In genomic region chr2:32689420-32689819, GRCm38 (mm10) we compare ENCODE assay signal across 8 mouse cellular contexts. TPM values are rescaled to one million over a fixed set of nuclear protein-coding genes. Genes with fewer than 3 reads are reported as not detected.
DNase-seq lines count a peak whose midpoint lies in the region; ATAC-seq lines count a peak whose summit lies in the region.
"Had no signal": no experiment of that assay in that cellular context is flagged by ENCODE, and none has a peak within 500 bp of the region (broad histone marks: within the 10 kb centered on the region; RNA-seq: fewer than 3 reads in every experiment).

No protein-coding gene starts in this region.

- 25% methylated on average over 5 of the region's 5 CpGs for WGBS in embryonic facial prominence, embryonic 11.5 days
- 24% methylated on average over 5 of the region's 5 CpGs for WGBS in midbrain, embryonic 13.5 days

- peaks cover 3% of the 10 kb centered on the region; the same call in 1 of the 2 replicates for H3K36me3 ChIP-seq in embryonic facial prominence, embryonic 11.5 days (replicated peaks; ENCODE audit: control insufficient read depth, insufficient read depth, low read depth, low read length)
- H3K36me3 ChIP-seq in midbrain, embryonic 13.5 days: peaks cover 39% of the 10 kb centered on the region

- peaks cover 5% of the 10 kb centered on the region; the same call in 1 of the 2 replicates for H3K4me1 ChIP-seq in embryonic facial prominence, embryonic 11.5 days (ENCODE audit: control insufficient read depth, insufficient read depth, low read length)
- peaks cover 13% of the 10 kb centered on the region for H3K4me1 ChIP-seq in midbrain, embryonic 13.5 days (replicated peaks)

- ATAC-seq in embryonic facial prominence, embryonic 11.5 days (replicated peaks; ENCODE audit: insufficient number of reproducible peaks, low FRiP score, low TSS enrichment, low read depth): no peak
- ATAC-seq in midbrain, embryonic 13.5 days: peak; percentile 15; the same call in 1 of the 2 replicates

- H3K27me3 ChIP-seq in embryonic facial prominence, embryonic 11.5 days (ENCODE audit: control insufficient read depth, insufficient read depth, low read length): no peaks in the 10 kb centered on the region
- no peaks in the 10 kb centered on the region for H3K27me3 ChIP-seq in midbrain, embryonic 13.5 days
- H3K27me3 ChIP-seq: neural tube, embryonic 12.5 days had no signal

- intact Hi-C loops in heart, postnatal 25 days (cut with DNase I): loop anchor here (1.0 to 2.0 kb wide), 3 partner anchors 29 to 107 kb away; no protein-coding TSS in a partner anchor

- DNase-seq in MEL-GATA-1-ER (ENCODE audit: extremely low read depth, low read depth): peak; percentile 65
- peak; percentile 93 to 94 for DNase-seq in adrenal gland, postnatal 36 days
- peak; percentile 93 for DNase-seq in embryonic facial prominence, embryonic 11.5 days (ENCODE audit: low spot score)
- DNase-seq in heart, postnatal 25 days (ENCODE audit: low spot score): peak; percentile 73
- DNase-seq in layer of hippocampus, postnatal 36 days: peak; percentile 82 to 85
- DNase-seq in spleen, postnatal 14 days (ENCODE audit: low spot score in 2 of 2): peak; percentile 75 to 89

- no peak overlapping the region for H3K4me3 ChIP-seq in embryonic facial prominence, embryonic 11.5 days (ENCODE audit: low read depth, low read length)
- no peak overlapping the region for H3K4me3 ChIP-seq in midbrain, embryonic 13.5 days (replicated peaks)
- H3K4me3 ChIP-seq: neural tube, embryonic 12.5 days had no signal

- H3K4me2 ChIP-seq in embryonic facial prominence, embryonic 11.5 days (ENCODE audit: low read depth, low read length): no peak overlapping the region
- no peak overlapping the region for H3K4me2 ChIP-seq in midbrain, embryonic 13.5 days (replicated peaks)
- H3K4me2 ChIP-seq: neural tube, embryonic 12.5 days had no signal

- no peak overlapping the region for H3K27ac ChIP-seq in embryonic facial prominence, embryonic 11.5 days (replicated peaks; ENCODE audit: low read depth, low read length)
- no peak overlapping the region for H3K27ac ChIP-seq in midbrain, embryonic 13.5 days
- H3K27ac ChIP-seq: neural tube, embryonic 12.5 days had no signal

- H3K9ac ChIP-seq in embryonic facial prominence, embryonic 11.5 days (replicated peaks; ENCODE audit: low read length): no peak overlapping the region
- H3K9ac ChIP-seq in midbrain, embryonic 13.5 days (replicated peaks): no peak overlapping the region
- H3K9ac ChIP-seq: neural tube, embryonic 12.5 days had no signal

- H3K9me3 ChIP-seq in embryonic facial prominence, embryonic 11.5 days (replicated peaks; ENCODE audit: control insufficient read depth, low read length): no peaks in the 10 kb centered on the region
- H3K9me3 ChIP-seq in midbrain, embryonic 13.5 days: no peaks in the 10 kb centered on the region
- H3K9me3 ChIP-seq: neural tube, embryonic 12.5 days had no signal

RNA-seq across cellular contexts. Expression of gene Fpgs, which starts 14.5 kb away (rescaled TPM):
- total RNA-seq in adrenal gland, postnatal 36 days (2021): 10 to 100 TPM; 12.8 to 14.9 TPM
- polyA plus RNA-seq in embryonic facial prominence, embryonic 11.5 days (2014; fragmentation: Nextera tagmentation; extraction: Ambion mirVana): 15.6 and 16.3 TPM in 2 replicates
- 1 to 10 TPM; 4.2 to 6.0 TPM for total RNA-seq in heart, postnatal 25 days (2021)
- 10 to 100 TPM in 1 of 2 experiments, 1 to 10 TPM in 1; 9.3 to 11.0 TPM for total RNA-seq in layer of hippocampus, postnatal 36 days (2021)
- 16.5 and 16.6 TPM in 2 replicates for polyA plus RNA-seq in midbrain, embryonic 13.5 days (2015; fragmentation: Nextera tagmentation; extraction: Ambion mirVana)

RNA-seq across cellular contexts. Expression of gene Cdk9, which starts 23.5 kb away (rescaled TPM):
- 10 to 100 TPM; 74.7 to 76.3 TPM for total RNA-seq in adrenal gland, postnatal 36 days (2021)
- polyA plus RNA-seq in embryonic facial prominence, embryonic 11.5 days (2014; fragmentation: Nextera tagmentation; extraction: Ambion mirVana): 79.2 and 89.8 TPM in 2 replicates
- 10 to 100 TPM; 23.4 to 26.4 TPM for total RNA-seq in heart, postnatal 25 days (2021)
- 100 to 1,000 TPM; 110 to 117 TPM for total RNA-seq in layer of hippocampus, postnatal 36 days (2021)
- 78.5 and 84.5 TPM in 2 replicates for polyA plus RNA-seq in midbrain, embryonic 13.5 days (2015; fragmentation: Nextera tagmentation; extraction: Ambion mirVana)

RNA-seq across cellular contexts. Expression of gene Sh2d3c, which starts 31.4 kb away (rescaled TPM):
- 10 to 100 TPM; 13.0 to 18.9 TPM for total RNA-seq in adrenal gland, postnatal 36 days (2021)
- polyA plus RNA-seq in embryonic facial prominence, embryonic 11.5 days (2014; fragmentation: Nextera tagmentation; extraction: Ambion mirVana): 21.1 and 22.2 TPM in 2 replicates
- total RNA-seq in heart, postnatal 25 days (2021): 10 to 100 TPM; 20.7 to 25.4 TPM
- 10 to 100 TPM; 18.7 to 19.1 TPM for total RNA-seq in layer of hippocampus, postnatal 36 days (2021)
- polyA plus RNA-seq in midbrain, embryonic 13.5 days (2015; fragmentation: Nextera tagmentation; extraction: Ambion mirVana): 37.8 and 40.7 TPM in 2 replicates

RNA-seq across cellular contexts. Expression of gene Eng, which starts 43.0 kb away (rescaled TPM):
- 10 to 100 TPM; 96.0 to 97.8 TPM for total RNA-seq in adrenal gland, postnatal 36 days (2021)
- polyA plus RNA-seq in embryonic facial prominence, embryonic 11.5 days (2014; fragmentation: Nextera tagmentation; extraction: Ambion mirVana): 19.2 and 22.6 TPM in 2 replicates
- 100 to 1,000 TPM; 126 to 140 TPM for total RNA-seq in heart, postnatal 25 days (2021)
- total RNA-seq in layer of hippocampus, postnatal 36 days (2021): 10 to 100 TPM; 18.9 to 19.2 TPM
- polyA plus RNA-seq in midbrain, embryonic 13.5 days (2015; fragmentation: Nextera tagmentation; extraction: Ambion mirVana): 22.0 and 24.8 TPM in 2 replicates

RNA-seq across cellular contexts. Expression of gene 6330409D20Rik, which starts 51.4 kb away (rescaled TPM):
- total RNA-seq in adrenal gland, postnatal 36 days (2021): not detected
- polyA plus RNA-seq in embryonic facial prominence, embryonic 11.5 days (2014; fragmentation: Nextera tagmentation; extraction: Ambion mirVana): 0.31 and 0.75 TPM in 2 replicates
- not detected for total RNA-seq in heart, postnatal 25 days (2021)
- 1 to 10 TPM; 1.2 to 1.3 TPM for total RNA-seq in layer of hippocampus, postnatal 36 days (2021)
- 3.9 TPM in 2 replicates for polyA plus RNA-seq in midbrain, embryonic 13.5 days (2015; fragmentation: Nextera tagmentation; extraction: Ambion mirVana)
